ENCODE assay signal across 19 mouse cellular contexts in the genomic region with DNA sequence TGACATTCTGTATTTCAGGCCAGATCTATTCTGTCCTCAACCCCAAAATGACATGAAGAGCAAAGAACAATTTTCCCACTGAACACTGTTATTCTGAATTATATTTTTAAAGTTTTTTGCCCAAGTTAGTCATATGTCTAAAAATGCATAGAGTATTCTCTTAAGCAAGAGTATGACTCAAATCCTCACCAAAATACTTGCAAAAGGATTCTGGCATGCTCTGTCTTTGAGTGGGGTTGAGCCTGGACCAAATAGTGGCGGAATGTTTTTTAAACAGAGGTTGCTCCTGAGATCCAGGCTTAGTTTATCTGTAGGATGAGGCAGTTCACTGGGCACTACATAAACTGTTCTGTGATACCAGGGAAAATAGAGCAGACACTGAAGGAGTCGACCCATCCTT.
A peak's percentile ranks its signal among the peaks of the same experiment; 100 is the strongest.
DNase-seq lines count a peak whose midpoint lies in the region; ATAC-seq lines count a peak whose summit lies in the region.
"Had no signal": no experiment of that assay in that cellular context is flagged by ENCODE, and none has a peak within 500 bp of the region (broad histone marks: within the 10 kb centered on the region; RNA-seq: fewer than 3 reads in every experiment).

No protein-coding gene starts in this region.

- DNase-seq in frontal cortex, postnatal 14 days (ENCODE audit: low spot score in 2 of 2), result no peak
- DNase-seq in right cerebral cortex, adult 18-20 months, result peak; percentile 8
- no peak for DNase-seq in right cerebral cortex, postnatal 36 days (ENCODE audit: low spot score in 2 of 2)
- DNase-seq in telencephalon, adult 2 months (ENCODE audit: low read depth, low spot score), result peak; percentile 19
- no peak for DNase-seq in kidney, adult 9 months
- DNase-seq: adrenal gland, adult 2 months; adrenal gland, postnatal 14 days; B cell, adult 2 months; cerebellum, adult 11-12 months; cerebellum, adult 8-10 months; cerebellum, postnatal 10 days; gastrocnemius, adult 2 months; gastrocnemius, postnatal 14 days; heart, adult 11 months had no signal

- ATAC-seq in frontal cortex, adult (ENCODE audit: low TSS enrichment), result peak; percentile 98
- ATAC-seq: forebrain, embryonic 15.5 days; hindbrain, embryonic 16.5 days; intestine, embryonic 15.5 days; Patski had no signal

Comparison
In these comparisons a context has a peak if more than half of its experiments do, and no peak if none do; other contexts are left out.
1. DNase-seq: peak in right cerebral cortex, adult 18-20 months (single experiment) and telencephalon, adult 2 months (single experiment); none in frontal cortex, postnatal 14 days (0 of 2), right cerebral cortex, postnatal 36 days (0 of 2) and kidney, adult 9 months (single experiment).